ENCODE assay signal across 9 mouse cellular contexts in the genomic region with DNA sequence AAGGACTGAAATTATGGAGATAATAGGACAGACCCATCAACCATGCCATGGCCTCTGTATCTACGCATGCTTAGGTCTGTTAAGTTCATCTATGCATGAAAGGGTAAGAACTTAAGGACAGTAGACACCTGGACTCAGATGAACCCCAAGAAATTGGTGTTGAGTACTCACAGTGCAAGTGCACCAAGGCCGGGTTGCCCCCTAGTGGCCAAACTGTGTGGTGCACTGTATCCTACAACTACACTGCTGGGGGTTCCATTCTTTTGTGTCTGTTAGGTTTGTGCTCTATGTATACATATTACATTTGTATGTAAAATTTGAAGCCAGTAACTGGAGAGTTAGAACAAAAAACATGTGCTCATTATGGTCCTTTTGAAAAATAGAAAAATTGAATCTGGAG.
DNase-seq lines count a peak whose midpoint lies in the region; ATAC-seq and TF ChIP-seq lines count a peak whose summit lies in the region.
"Had no signal": no experiment of that assay in that cellular context is flagged by ENCODE, and none has a peak within 500 bp of the region (broad histone marks: within the 10 kb centered on the region; RNA-seq: fewer than 3 reads in every experiment).

No protein-coding gene starts in this region.

- no peaks in the 10 kb centered on the region for H3K9me3 ChIP-seq in kidney, embryonic 16.5 days (ENCODE audit: low read length)
- H3K9me3 ChIP-seq: lung, embryonic 15.5 days had no signal

- peak; percentile 38 for DNase-seq in kidney, adult 18-20 months
- DNase-seq in thymus, postnatal 14 days, result peak; percentile 6
- DNase-seq in thymus, adult 18-20 months, result no peak
- peak; percentile 4 for DNase-seq in brain, embryonic 14.5 days (ENCODE audit: low read depth)
- DNase-seq in kidney, postnatal 14 days, result peak; percentile 14
- DNase-seq in yolk sac, embryonic 10.5 days (ENCODE audit: low spot score), result no peak

- no peak overlapping the region for H3K4me2 ChIP-seq in kidney, embryonic 16.5 days (replicated peaks; ENCODE audit: low read depth, low read length)
- H3K4me2 ChIP-seq: lung, embryonic 15.5 days had no signal

- 59% methylated on average over 2 of the region's 2 CpGs for WGBS in kidney, embryonic 16.5 days

- no peak for TF ChIP-seq POLR2A in brain, embryonic 14.5 days (IDR thresholded peaks at IDR 0.05; ENCODE audit: borderline replicate concordance, extremely low read depth, insufficient read depth, insufficient read length, poor library complexity, severe bottlenecking)

- no peaks in the 10 kb centered on the region for H3K4me1 ChIP-seq in kidney, embryonic 16.5 days (ENCODE audit: insufficient read depth, low read length)
- H3K4me1 ChIP-seq: lung, embryonic 15.5 days had no signal

- H3K4me3 ChIP-seq in kidney, embryonic 16.5 days (ENCODE audit: low read length), result no peak overlapping the region
- H3K4me3 ChIP-seq: lung, embryonic 15.5 days had no signal

- no peak overlapping the region for H3K9ac ChIP-seq in kidney, embryonic 16.5 days (replicated peaks; ENCODE audit: low read length)
- H3K9ac ChIP-seq: lung, embryonic 15.5 days had no signal

- TF ChIP-seq CTCF in brain, embryonic 14.5 days (IDR thresholded peaks at IDR 0.05; ENCODE audit: borderline replicate concordance, extremely low read depth, insufficient read depth, insufficient read length), result peak; percentile 51; the same call in 1 of the 2 replicates

- H3K27ac ChIP-seq in kidney, embryonic 16.5 days (ENCODE audit: low read length), result no peak overlapping the region
- H3K27ac ChIP-seq: lung, embryonic 15.5 days had no signal

- ATAC-seq in kidney, embryonic 16.5 days (ENCODE audit: low FRiP score, low TSS enrichment), result no peak
- no peak for ATAC-seq in inflammation-experienced regulatory T-cells, adult 6 months

- no peaks in the 10 kb centered on the region for H3K27me3 ChIP-seq in kidney, embryonic 16.5 days (ENCODE audit: insufficient read depth, low read length)
- H3K27me3 ChIP-seq: lung, embryonic 15.5 days had no signal

- no peaks in the 10 kb centered on the region for H3K36me3 ChIP-seq in kidney, embryonic 16.5 days (ENCODE audit: insufficient read depth, low read length)
- H3K36me3 ChIP-seq: lung, embryonic 15.5 days had no signal

Comparison
In these comparisons a context has a peak if more than half of its experiments do, and no peak if none do; other contexts are left out.
1. DNase-seq: peak in kidney, adult 18-20 months (single experiment), thymus, postnatal 14 days (single experiment), brain, embryonic 14.5 days (single experiment) and kidney, postnatal 14 days (single experiment); none in thymus, adult 18-20 months (0 of 2) and yolk sac, embryonic 10.5 days (single experiment).